Mouse (Mus musculus) heart, postnatal 0 days (tissue): Measurements from ENCODE around the gene Xlr3a. TPM values are rescaled to one million over a fixed set of nuclear protein-coding genes. Genes with fewer than 3 reads are reported as not detected.
"Not testable (repeated sequence)": the region's sequence is repeated elsewhere in the genome, so short reads cannot be mapped to it uniquely, and the experiment has no call there.

Experiments
- ATAC-seq: fragments of 200-750 bp; cut with Nextera tagmentation; 2 replicates; pipeline ENCODE4 v1.8.0; 2017; ENCODE audit warnings: low read depth, moderate number of reproducible peaks, moderate library complexity; ENCODE audit not compliant: insufficient read depth
- DNase-seq: peaks from one replicate; pipeline ENCODE4 v3.0.0-alpha.2; 2016; ENCODE audit warnings: low spot score
- H3K27ac ChIP-seq: fragments of 300-500 bp; sonication (generic); 2 replicates; pipeline ENCODE4 v1.5.1; 2014; ENCODE audit warnings: low read depth, mild to moderate bottlenecking
- H3K27me3 ChIP-seq: fragments of 300-500 bp; sonication (generic); 2 replicates; pipeline ENCODE4 v1.6.1; 2014; ENCODE audit warnings: low read length, mixed read lengths; ENCODE audit not compliant: control insufficient read depth, insufficient read depth
- H3K36me3 ChIP-seq: fragments of 300-500 bp; sonication (generic); replicated peaks from 2 replicates; pipeline ENCODE4 v1.6.1; 2014; ENCODE audit warnings: low read length, mixed read lengths; ENCODE audit not compliant: control insufficient read depth, insufficient read depth
- H3K4me1 ChIP-seq: fragments of 300-500 bp; sonication (generic); 2 replicates; pipeline ENCODE4 v1.6.1; 2014; ENCODE audit warnings: antibody characterized with exemption; ENCODE audit not compliant: control insufficient read depth, insufficient read depth
- H3K4me2 ChIP-seq: fragments of 300-500 bp; sonication (generic); 2 replicates; pipeline ENCODE4 v1.6.1; 2014; ENCODE audit warnings: low read depth, mild to moderate bottlenecking, low read length, moderate library complexity
- H3K4me3 ChIP-seq: fragments of 300-500 bp; sonication (generic); 2 replicates; pipeline ENCODE4 v1.5.1; 2014; ENCODE audit warnings: low read depth, low read length
- H3K9ac ChIP-seq: fragments of 300-500 bp; sonication (generic); replicated peaks from 2 replicates; pipeline ENCODE4 v1.6.1; 2014; ENCODE audit warnings: low read depth, low read length, mixed read lengths
- H3K9me3 ChIP-seq: fragments of 300-500 bp; sonication (generic); replicated peaks from 2 replicates; pipeline ENCODE4 v1.6.1; 2016; ENCODE audit warnings: low read length; ENCODE audit not compliant: control insufficient read depth
- WGBS: fragments of 180-500 bp; shearing (Covaris S2); extraction: QIAGEN DNeasy Blood & Tissue Kit; methylation state at CpG from one replicate; pipeline ENCODE4 v1.1.7; 2014; 5-methylcytosine and 5-hydroxymethylcytosine counted together
- polyA plus RNA-seq: library from polyadenylated mRNA; unstranded; fragments of >200 nt; fragmentation: Nextera tagmentation; extraction: Ambion mirVana; gene quantifications from 2 replicates; pipeline ENCODE4 v1.2.1, GENCODE M21; 2015
- total RNA-seq: library from RNA; depleted of rRNA; stranded (reverse); fragments of >200 nt; gene quantifications from 2 replicates; pipeline ENCODE4 v1.2.3, GENCODE M21; 2014; ENCODE audit warnings: low replicate concordance; rRNA removed

Xlr3a gene
- 9.2 TPM in 1 of 2 replicates, not detected in the other for total RNA-seq
- 0.34 and 2.3 TPM in 2 replicates for polyA plus RNA-seq

DNA sequence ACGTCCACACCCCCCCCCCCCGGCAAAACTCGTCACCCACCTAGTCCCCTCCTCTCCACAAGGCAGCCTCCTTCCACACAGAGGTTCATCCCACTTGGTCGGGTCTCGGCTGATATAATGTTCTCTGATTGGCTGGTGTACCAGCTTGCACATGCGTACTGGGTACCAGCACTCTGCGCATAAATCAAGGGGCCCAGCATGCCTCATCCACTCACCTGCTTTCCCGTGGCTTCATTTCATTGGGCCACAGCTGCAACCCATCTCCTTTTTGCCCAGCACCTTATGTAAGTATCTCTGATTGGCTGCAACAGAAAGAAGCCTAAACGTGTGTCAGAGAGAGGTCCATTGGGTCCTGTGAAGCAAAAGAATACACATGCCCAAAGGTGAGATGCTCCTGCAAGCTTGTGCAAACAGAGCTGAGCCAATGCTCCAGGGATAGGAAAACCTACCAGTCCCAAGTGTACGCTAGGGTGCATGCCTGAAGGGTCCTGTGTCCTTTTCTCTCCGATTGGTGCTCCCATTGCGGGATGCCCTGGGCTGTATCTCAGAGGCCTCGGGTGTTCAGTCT lies at the start of gene Xlr3a:
Gene Xlr3a (minus strand): TSS at position 155 of the 568 bp plus-strand sequence.
- 72% methylated on average over 13 of the region's 13 CpGs for WGBS
- H3K27ac ChIP-seq, H3K27me3 ChIP-seq, H3K4me1 ChIP-seq, DNase-seq, H3K36me3 ChIP-seq, H3K4me3 ChIP-seq, H3K4me2 ChIP-seq, H3K9me3 ChIP-seq, ATAC-seq, H3K9ac ChIP-seq: not testable (repeated sequence)

DNA sequence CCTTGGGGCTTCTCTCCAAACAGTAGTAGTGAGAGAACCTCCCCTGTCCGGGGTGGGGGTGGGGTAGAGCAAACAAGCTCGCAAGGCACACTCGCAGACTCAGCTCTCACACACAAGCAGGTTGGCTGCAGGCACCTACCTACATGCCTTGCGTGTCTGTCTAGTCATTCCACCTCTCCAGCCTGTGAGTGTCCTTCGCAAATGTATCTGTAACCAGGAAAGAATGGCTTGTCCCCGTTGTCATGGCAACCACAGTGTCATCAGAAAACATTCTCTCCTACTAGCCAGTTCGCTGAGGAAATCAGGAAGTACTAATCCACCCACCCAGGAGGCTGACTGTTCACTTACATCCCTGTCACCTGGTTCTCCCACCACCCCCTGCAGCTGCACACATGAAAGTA lies 46.3 kb upstream of the Xlr3a start:
- H3K4me1 ChIP-seq, H3K27me3 ChIP-seq, H3K9ac ChIP-seq, DNase-seq, H3K4me2 ChIP-seq, H3K9me3 ChIP-seq, H3K4me3 ChIP-seq, H3K27ac ChIP-seq, ATAC-seq, H3K36me3 ChIP-seq: not testable (repeated sequence)
- no CpG with 5 or more reads among the region's 7 CpGs for WGBS

DNA sequence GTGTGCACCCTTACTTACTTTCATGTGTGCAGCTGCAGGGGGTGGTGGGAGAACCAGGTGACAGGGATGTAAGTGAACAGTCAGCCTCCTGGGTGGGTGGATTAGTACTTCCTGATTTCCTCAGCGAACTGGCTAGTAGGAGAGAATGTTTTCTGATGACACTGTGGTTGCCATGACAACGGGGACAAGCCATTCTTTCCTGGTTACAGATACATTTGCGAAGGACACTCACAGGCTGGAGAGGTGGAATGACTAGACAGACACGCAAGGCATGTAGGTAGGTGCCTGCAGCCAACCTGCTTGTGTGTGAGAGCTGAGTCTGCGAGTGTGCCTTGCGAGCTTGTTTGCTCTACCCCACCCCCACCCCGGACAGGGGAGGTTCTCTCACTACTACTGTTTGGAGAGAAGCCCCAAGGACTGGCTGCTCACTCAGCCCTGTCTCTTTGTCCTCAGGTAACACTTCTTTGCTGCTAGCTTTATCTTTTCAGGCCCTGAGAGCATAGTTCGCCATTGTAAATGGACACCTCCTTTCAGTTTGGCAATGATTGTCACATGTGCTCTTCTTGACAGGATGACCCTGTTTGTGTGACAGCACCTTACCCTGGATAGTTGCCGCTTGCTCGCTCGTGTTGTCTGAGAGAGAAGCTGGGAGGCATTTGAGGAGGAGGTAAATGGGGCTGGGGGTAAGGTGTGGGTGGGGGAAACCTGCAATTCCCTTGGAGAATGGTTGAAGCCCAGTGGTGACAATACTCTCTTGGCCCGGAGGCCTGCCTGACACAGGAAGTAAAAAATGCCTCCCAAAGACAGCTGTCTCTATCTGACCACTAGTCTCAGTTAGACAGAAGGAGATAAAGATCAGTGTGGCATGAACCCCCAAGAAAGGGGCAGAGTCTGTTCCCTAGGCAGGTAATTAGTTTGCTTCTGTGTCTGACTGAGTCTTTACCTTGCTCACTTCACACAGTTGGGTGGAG lies 26.2 kb upstream of the Xlr3a start:
- H3K4me3 ChIP-seq, H3K9ac ChIP-seq, H3K36me3 ChIP-seq, H3K9me3 ChIP-seq, H3K4me1 ChIP-seq, DNase-seq, H3K4me2 ChIP-seq, ATAC-seq, H3K27me3 ChIP-seq, H3K27ac ChIP-seq: not testable (repeated sequence)
- WGBS = no CpG with 5 or more reads among the region's 12 CpGs

DNA sequence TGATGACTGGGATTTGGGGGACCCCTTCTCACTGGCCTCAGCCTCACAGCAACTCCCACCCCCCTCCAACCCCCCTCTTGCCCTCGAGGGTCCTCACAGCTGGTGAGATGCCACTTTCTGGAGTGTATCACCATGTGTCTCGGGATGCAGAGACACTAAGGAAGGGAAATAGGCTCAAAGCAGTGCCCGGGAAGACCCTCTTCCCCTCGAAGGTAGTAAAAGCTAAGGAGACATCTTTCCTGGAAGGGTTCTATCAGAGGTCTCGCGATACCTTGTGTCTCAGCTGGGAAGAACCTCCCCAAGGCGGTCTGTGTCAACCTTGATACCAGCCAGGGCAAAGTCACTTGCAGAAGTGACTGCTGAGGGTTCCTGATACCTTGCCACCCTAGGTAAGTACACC lies 19.9 kb upstream of the Xlr3a start, which contains the start of gene Gm14685:
Gene Gm14685 (plus strand): TSS at position 301 of the 400 bp plus-strand sequence.
- not testable (repeated sequence) for H3K4me3 ChIP-seq, ATAC-seq

DNA sequence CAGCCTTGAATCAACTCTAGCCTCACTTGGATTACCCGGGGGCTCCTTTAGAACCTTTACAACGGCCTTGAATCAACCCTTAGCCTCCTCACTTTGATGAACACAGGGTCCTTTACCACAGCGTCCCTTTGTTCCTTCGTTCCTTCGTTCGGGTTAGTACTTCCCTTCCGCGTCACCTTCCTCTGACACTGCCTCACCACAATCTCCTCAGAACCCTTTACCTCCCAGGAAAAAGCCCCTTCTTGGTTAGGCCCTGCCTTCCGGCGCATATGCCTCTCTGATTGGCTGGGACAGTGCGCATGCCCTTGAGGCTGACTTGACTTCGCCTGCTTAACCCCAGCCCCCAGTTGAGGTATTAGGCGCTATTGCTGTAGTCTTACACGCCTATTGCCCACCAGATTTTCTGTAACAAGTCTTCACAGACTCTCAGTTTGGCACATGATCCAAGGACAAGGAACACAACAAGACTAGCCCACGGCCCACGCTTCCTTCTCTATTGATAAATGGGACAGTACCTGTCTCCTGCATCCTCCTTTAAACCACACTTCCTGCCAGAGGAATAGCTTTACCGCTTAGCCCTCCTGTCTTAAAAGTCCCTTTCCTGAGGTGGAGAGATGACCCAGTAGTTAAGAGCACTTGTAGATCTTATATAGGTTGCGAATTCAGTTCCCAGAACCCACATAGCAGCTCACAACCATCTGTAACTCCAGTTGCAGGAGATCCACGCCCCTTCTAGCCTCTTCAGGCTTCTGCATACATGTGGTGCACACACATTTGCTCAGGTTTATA lies 14.4 kb downstream of the Xlr3a start, which contains the start of gene Xlr4a:
Gene Xlr4a (minus strand): TSS at position 212 of the 789 bp plus-strand sequence.
- not testable (repeated sequence) for H3K4me2 ChIP-seq, H3K27ac ChIP-seq, H3K9me3 ChIP-seq, DNase-seq, H3K9ac ChIP-seq, H3K4me1 ChIP-seq, H3K4me3 ChIP-seq, H3K27me3 ChIP-seq, H3K36me3 ChIP-seq, ATAC-seq
- WGBS = 77% methylated on average over 17 of the region's 19 CpGs

More for the DNA sequence above, 19.9 kb upstream of the Xlr3a start, which contains the start of gene Gm14685:
- H3K36me3 ChIP-seq, DNase-seq, H3K4me2 ChIP-seq, H3K9ac ChIP-seq, H3K4me1 ChIP-seq, H3K9me3 ChIP-seq, H3K27ac ChIP-seq, H3K27me3 ChIP-seq: not testable (repeated sequence)
- no CpG with 5 or more reads among the region's 7 CpGs for WGBS

DNA sequence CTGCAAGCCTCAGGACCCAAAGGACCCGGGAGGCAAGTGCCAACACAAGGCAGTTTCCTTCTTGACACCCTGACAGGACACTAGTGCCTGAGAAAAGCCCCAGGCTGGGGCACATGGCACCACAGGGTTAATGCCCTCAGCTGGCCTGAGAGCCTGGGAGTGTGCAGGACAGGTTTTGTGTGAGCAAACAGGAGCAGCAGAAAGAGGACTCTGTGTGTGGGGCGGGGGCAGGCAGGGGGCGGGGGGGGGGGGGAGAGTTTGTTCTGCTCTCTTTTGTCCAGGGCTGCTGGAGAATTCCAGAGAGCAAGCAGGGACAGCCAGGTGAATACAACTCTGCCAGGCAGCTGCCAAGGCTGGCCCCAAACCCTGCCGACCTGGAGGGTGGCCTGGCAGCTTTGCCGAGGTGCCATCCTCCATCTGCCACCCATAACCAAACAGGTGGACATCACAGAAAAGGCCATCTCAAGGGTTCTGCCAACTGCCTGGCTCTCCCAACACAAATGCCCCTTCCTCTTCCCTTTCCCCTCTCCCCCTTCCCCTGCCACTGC lies 30.1 kb downstream of the Xlr3a start:
- H3K36me3 ChIP-seq, H3K27me3 ChIP-seq, ATAC-seq, H3K4me2 ChIP-seq, H3K9ac ChIP-seq, H3K27ac ChIP-seq, H3K9me3 ChIP-seq, DNase-seq, H3K4me1 ChIP-seq, H3K4me3 ChIP-seq: not testable (repeated sequence)
- 100% methylated on average over 1 of the region's 5 CpGs for WGBS
